Mouse (Mus musculus) ovary, adult 2 months (tissue): ENCODE data around the gene Magea6. TPM values are rescaled to one million over a fixed set of nuclear protein-coding genes. Genes with fewer than 3 reads are reported as not detected.

Experiments
- polyA plus RNA-seq: library from polyadenylated mRNA; depleted of rRNA; stranded (reverse); fragments of >200 nt; gene quantifications from 2 replicates; pipeline ENCODE4 v1.2.3, GENCODE M21; 2012; rRNA removed

Magea6 gene
- polyA plus RNA-seq: not detected in 2 replicates

DNA sequence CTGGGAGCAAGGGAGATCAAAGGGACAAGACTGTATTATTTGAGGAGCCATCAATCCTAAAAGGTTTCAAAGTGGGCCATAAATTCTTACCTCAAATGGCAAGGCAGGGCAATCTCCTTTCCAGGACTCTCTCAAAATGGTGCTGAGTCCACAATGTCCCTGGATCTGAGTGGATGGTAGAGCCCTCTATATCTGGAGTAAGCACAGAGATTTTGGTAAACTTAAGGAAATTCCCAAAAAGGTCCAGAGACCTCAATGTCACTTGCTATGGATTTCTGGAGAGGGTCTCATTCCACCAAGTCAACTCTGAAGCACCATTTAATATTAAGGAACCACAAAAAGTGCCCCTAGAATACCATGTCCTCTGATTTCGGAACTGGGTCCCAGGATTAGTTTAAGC, at the start of gene Magea6:
TSS of gene Magea6 (minus strand) at position 101 of the 400 bp plus-strand sequence.

DNA sequence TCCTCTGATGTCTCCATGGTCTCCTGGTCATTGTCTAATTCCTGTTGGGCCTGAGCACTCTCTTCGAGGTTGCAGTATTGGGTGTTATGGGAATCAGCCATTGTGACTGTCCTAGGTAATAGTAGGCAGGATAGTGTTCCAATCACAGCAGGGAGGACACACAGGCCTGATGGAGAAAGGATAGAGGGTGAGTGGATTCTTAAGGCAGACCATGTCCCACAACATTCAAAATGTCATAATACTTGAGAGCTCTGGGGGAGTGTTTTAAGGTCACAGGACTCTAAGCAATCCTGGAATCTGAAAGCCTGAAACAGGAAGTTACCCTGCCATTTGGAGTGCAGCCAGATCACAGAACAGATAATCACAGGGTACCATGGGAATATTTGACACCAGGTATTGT, 13.6 kb upstream of the Magea6 start, which contains the start of gene Magea3:
TSS of gene Magea3 (minus strand) at position 101 of the 400 bp plus-strand sequence.

DNA sequence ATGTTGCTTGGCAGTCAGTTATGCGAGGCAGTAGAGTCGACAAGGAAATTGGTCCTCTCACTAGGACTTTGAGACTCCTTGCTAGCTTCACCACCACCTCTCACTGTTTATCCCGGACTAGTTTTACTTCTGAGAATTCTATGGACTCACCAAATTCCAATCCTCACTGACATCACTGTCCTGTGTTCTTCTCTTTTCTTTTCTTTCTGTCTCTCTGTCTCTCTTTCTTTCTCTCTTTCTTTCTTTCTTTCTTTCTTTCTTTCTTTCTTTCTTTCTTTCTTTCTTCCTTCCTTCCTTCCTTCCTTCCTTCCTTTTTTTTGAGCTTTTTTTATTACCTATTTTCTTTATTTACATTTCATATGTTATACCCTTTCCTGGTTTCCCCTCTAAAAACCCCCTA, 45.6 kb downstream of the Magea6 start, which contains the start of gene Cldn34b1:
TSS of gene Cldn34b1 (minus strand) at position 101 of the 400 bp plus-strand sequence.

Other genes starting within 250 kb of the Magea6 start
- gene Cldn34b1, start 45.7 kb downstream of the Magea6 start, polyA plus RNA-seq: not detected in 2 replicates
- gene Magea3, start 13.5 kb upstream of the Magea6 start, polyA plus RNA-seq: not detected in 2 replicates
- not detected in 2 replicates for gene Magea8, start 59.9 kb upstream of the Magea6 start, polyA plus RNA-seq
- gene Magea5, start 127.2 kb upstream of the Magea6 start, polyA plus RNA-seq: not detected in 2 replicates
- gene Magea1, start 153.8 kb upstream of the Magea6 start, polyA plus RNA-seq: not detected in 2 replicates
- not detected in 2 replicates for gene Magea2, start 157.7 kb upstream of the Magea6 start, polyA plus RNA-seq
- gene Cldn34b2, start 192.4 kb upstream of the Magea6 start, polyA plus RNA-seq: not detected in 2 replicates